Mouse (Mus musculus): Measurements from ENCODE around the gene Akr1c18. TPM values are rescaled to one million over a fixed set of nuclear protein-coding genes. Genes with fewer than 3 reads are reported as not detected.

The Akr1c18 gene
- polyA plus RNA-seq, 1 experiment from 2014 or later: 0.22 TPM

DNA sequence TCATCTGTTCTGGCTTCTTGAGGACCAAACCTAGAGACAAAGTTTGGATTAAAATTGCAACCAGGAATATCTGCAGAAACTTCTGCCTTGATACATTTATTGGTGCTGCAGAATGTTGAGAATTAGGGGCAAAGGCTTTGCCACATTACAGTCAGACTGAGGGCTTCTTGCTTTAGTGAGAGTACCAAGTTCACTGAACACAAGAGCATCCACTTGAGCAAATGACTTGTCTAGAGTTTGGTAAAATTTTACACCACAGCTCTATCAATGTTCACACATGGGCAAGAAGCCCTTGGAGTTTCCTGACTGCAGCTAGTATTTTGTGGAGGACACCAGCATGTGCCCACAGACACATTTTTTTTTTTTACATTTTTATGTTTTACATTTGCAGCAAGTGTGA lies 47.7 kb downstream of the Akr1c18 start:
- Histone ChIP-seq H3K36me3 (ENCODE audit: insufficient read depth) (no peaks in the 10 kb centered on the region), H3K9me3 (ENCODE audit: low read depth, low read length) (no peaks in the 10 kb centered on the region), H3K4me3 (ENCODE audit: low read depth, low read length) (no peak overlapping the region), H3K9ac (no peak overlapping the region), H3K27ac (ENCODE audit: low read depth) (no peak overlapping the region), H3K4me2 (no peak overlapping the region), H3K4me1 (ENCODE audit: insufficient read depth) (no peaks in the 10 kb centered on the region), H3K27me3 (ENCODE audit: insufficient read depth, low read length) (no peaks in the 10 kb centered on the region)
- no peak for TF ChIP-seq CTCF (IDR thresholded peaks at IDR 0.05; ENCODE audit: low read depth)
- DNase-seq: no peak
- ATAC-seq (ENCODE audit: insufficient read depth): no peak

DNA sequence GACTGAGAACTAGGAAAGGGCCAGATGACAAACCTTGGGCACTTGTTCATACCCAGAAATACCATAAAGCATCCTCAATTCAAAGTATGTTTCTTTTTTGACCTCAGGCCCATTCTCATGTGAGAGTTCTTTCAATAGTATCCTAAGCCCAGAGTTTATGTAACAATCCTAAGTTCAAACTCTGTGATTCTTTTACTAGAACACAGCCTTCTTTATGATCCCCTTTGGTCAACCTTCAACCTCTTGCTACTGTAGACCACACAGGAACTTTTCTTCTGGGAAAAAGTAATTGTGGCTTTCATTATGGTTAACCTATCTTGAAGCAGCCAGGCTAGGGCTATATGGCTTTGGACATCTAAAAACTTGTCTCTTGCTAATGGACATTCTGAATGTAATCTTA lies 48.8 kb downstream of the Akr1c18 start:
- TF ChIP-seq CTCF (IDR thresholded peaks at IDR 0.05; ENCODE audit: low read depth): no peak
- Histone ChIP-seq H3K27ac (ENCODE audit: low read depth) (no peak overlapping the region), H3K27me3 (ENCODE audit: insufficient read depth, low read length) (no peaks in the 10 kb centered on the region), H3K4me2 (no peak overlapping the region), H3K4me1 (ENCODE audit: insufficient read depth) (no peaks in the 10 kb centered on the region), H3K36me3 (ENCODE audit: insufficient read depth) (no peaks in the 10 kb centered on the region), H3K9me3 (ENCODE audit: low read depth, low read length) (no peaks in the 10 kb centered on the region), H3K4me3 (ENCODE audit: low read depth, low read length) (no peak overlapping the region), H3K9ac (no peak overlapping the region)
- no peak for ATAC-seq (ENCODE audit: insufficient read depth)
- no peak for DNase-seq

Other genes starting within 250 kb of the Akr1c18 start
- 71.4 and 74.5 TPM in 2 replicates for gene Net1, start 232.4 kb downstream of the Akr1c18 start, polyA plus RNA-seq (2014; fragmentation: Nextera tagmentation; extraction: Ambion mirVana)
- not detected in 2 replicates for gene Tubal3, start 232.4 kb downstream of the Akr1c18 start, polyA plus RNA-seq (2014; fragmentation: Nextera tagmentation; extraction: Ambion mirVana)
- not detected in 2 replicates for gene Ucn3, start 205.3 kb downstream of the Akr1c18 start, polyA plus RNA-seq (2014; fragmentation: Nextera tagmentation; extraction: Ambion mirVana)
- 0.70 and 0.92 TPM in 2 replicates for gene Akr1c14, start 101.6 kb downstream of the Akr1c18 start, polyA plus RNA-seq (2014; fragmentation: Nextera tagmentation; extraction: Ambion mirVana)
- 3.8 and 4.4 TPM in 2 replicates for gene Akr1c13, start 40.5 kb upstream of the Akr1c18 start, polyA plus RNA-seq (2014; fragmentation: Nextera tagmentation; extraction: Ambion mirVana)
- gene Akr1c19, start 78.0 kb upstream of the Akr1c18 start, polyA plus RNA-seq (2014; fragmentation: Nextera tagmentation; extraction: Ambion mirVana): 10.6 and 13.3 TPM in 2 replicates
- gene Akr1c12, start 128.8 kb upstream of the Akr1c18 start, polyA plus RNA-seq (2014; fragmentation: Nextera tagmentation; extraction: Ambion mirVana): 0.61 and 0.80 TPM in 2 replicates